Mouse (Mus musculus): ENCODE measurements around the gene Thsd4. TPM values are rescaled to one million over a fixed set of nuclear protein-coding genes. Genes with fewer than 3 reads are reported as not detected.

The Thsd4 gene
- polyA plus RNA-seq, 1 experiment = 1.9 TPM

- no peak for TF ChIP-seq POLR2A (IDR thresholded peaks at IDR 0.05; ENCODE audit: insufficient read depth, low read length)
- TF ChIP-seq CTCF (IDR thresholded peaks at IDR 0.05; ENCODE audit: low read depth, low read length) = peak; percentile 62
- no peak for TF ChIP-seq EP300 (IDR thresholded peaks at IDR 0.05; ENCODE audit: insufficient read depth, low read depth, low read length)
- H3K27me3 ChIP-seq (ENCODE audit: control insufficient read depth, insufficient read depth, low read length, poor library complexity, severe bottlenecking) = no peaks in the 10 kb centered on the region
- H3K9ac ChIP-seq (ENCODE audit: low read depth, poor library complexity, severe bottlenecking) = no peak overlapping the region
- no peaks in the 10 kb centered on the region for H3K9me3 ChIP-seq (replicated peaks; ENCODE audit: control insufficient read depth, insufficient read depth, low read length, poor library complexity, severe bottlenecking)
- H3K36me3 ChIP-seq (ENCODE audit: control insufficient read depth, insufficient read depth, low read length, poor library complexity, severe bottlenecking) = no peaks in the 10 kb centered on the region
- H3K27ac ChIP-seq (ENCODE audit: insufficient read depth, low read length) = no peak overlapping the region
- no peak overlapping the region for H3K4me3 ChIP-seq (ENCODE audit: low read depth, low read length)
- H3K4me1 ChIP-seq (ENCODE audit: control insufficient read depth, insufficient read depth, low read length) = no peaks in the 10 kb centered on the region
Measured at GRCm38 (mm10) chr9:60243503-60243902, 278.3 kb downstream of the Thsd4 start.

GRCm38 (mm10) chr9:60237667-60238066, 284.2 kb downstream of the Thsd4 start:
- TF ChIP-seq CTCF (IDR thresholded peaks at IDR 0.05; ENCODE audit: low read depth, low read length) = peak; percentile 69
- TF ChIP-seq POLR2A (IDR thresholded peaks at IDR 0.05; ENCODE audit: insufficient read depth, low read length) = no peak
- TF ChIP-seq EP300 (IDR thresholded peaks at IDR 0.05; ENCODE audit: insufficient read depth, low read depth, low read length) = no peak
- Histone ChIP-seq H3K36me3 (ENCODE audit: control insufficient read depth, insufficient read depth, low read length, poor library complexity, severe bottlenecking) (no peaks in the 10 kb centered on the region), H3K9ac (ENCODE audit: low read depth, poor library complexity, severe bottlenecking) (no peak overlapping the region), H3K27me3 (ENCODE audit: control insufficient read depth, insufficient read depth, low read length, poor library complexity, severe bottlenecking) (no peaks in the 10 kb centered on the region), H3K9me3 (replicated peaks; ENCODE audit: control insufficient read depth, insufficient read depth, low read length, poor library complexity, severe bottlenecking) (no peaks in the 10 kb centered on the region), H3K4me3 (ENCODE audit: low read depth, low read length) (no peak overlapping the region), H3K4me1 (ENCODE audit: control insufficient read depth, insufficient read depth, low read length) (no peaks in the 10 kb centered on the region), H3K27ac (ENCODE audit: insufficient read depth, low read length) (no peak overlapping the region)

- Histone ChIP-seq H3K9ac (ENCODE audit: low read depth, poor library complexity, severe bottlenecking) (no peak overlapping the region), H3K27ac (ENCODE audit: insufficient read depth, low read length) (no peak overlapping the region), H3K9me3 (replicated peaks; ENCODE audit: control insufficient read depth, insufficient read depth, low read length, poor library complexity, severe bottlenecking) (no peaks in the 10 kb centered on the region), H3K4me3 (ENCODE audit: low read depth, low read length) (no peak overlapping the region), H3K27me3 (ENCODE audit: control insufficient read depth, insufficient read depth, low read length, poor library complexity, severe bottlenecking) (no peaks in the 10 kb centered on the region), H3K36me3 (ENCODE audit: control insufficient read depth, insufficient read depth, low read length, poor library complexity, severe bottlenecking) (no peaks in the 10 kb centered on the region), H3K4me1 (ENCODE audit: control insufficient read depth, insufficient read depth, low read length) (no peaks in the 10 kb centered on the region)
- no peak for TF ChIP-seq CTCF (IDR thresholded peaks at IDR 0.05; ENCODE audit: low read depth, low read length)
- no peak for TF ChIP-seq POLR2A (IDR thresholded peaks at IDR 0.05; ENCODE audit: insufficient read depth, low read length)
- no peak for TF ChIP-seq EP300 (IDR thresholded peaks at IDR 0.05; ENCODE audit: insufficient read depth, low read depth, low read length)
Measured at GRCm38 (mm10) chr9:60236155-60236554, 285.7 kb downstream of the Thsd4 start.

GRCm38 (mm10) chr9:60234233-60235115, 287.4 kb downstream of the Thsd4 start:
- H3K9me3 ChIP-seq (replicated peaks; ENCODE audit: control insufficient read depth, insufficient read depth, low read length, poor library complexity, severe bottlenecking) = no peaks in the 10 kb centered on the region
- TF ChIP-seq CTCF (IDR thresholded peaks at IDR 0.05; ENCODE audit: low read depth, low read length) (no peak), POLR2A (IDR thresholded peaks at IDR 0.05; ENCODE audit: insufficient read depth, low read length) (no peak), EP300 (IDR thresholded peaks at IDR 0.05; ENCODE audit: insufficient read depth, low read depth, low read length) (no peak)
- no peaks in the 10 kb centered on the region for H3K27me3 ChIP-seq (ENCODE audit: control insufficient read depth, insufficient read depth, low read length, poor library complexity, severe bottlenecking)
- no peak overlapping the region for H3K9ac ChIP-seq (ENCODE audit: low read depth, poor library complexity, severe bottlenecking)
- no peak overlapping the region for H3K27ac ChIP-seq (ENCODE audit: insufficient read depth, low read length)
- no peaks in the 10 kb centered on the region for H3K4me1 ChIP-seq (ENCODE audit: control insufficient read depth, insufficient read depth, low read length)
- no peaks in the 10 kb centered on the region for H3K36me3 ChIP-seq (ENCODE audit: control insufficient read depth, insufficient read depth, low read length, poor library complexity, severe bottlenecking)
- H3K4me3 ChIP-seq (ENCODE audit: low read depth, low read length) = no peak overlapping the region

DNA sequence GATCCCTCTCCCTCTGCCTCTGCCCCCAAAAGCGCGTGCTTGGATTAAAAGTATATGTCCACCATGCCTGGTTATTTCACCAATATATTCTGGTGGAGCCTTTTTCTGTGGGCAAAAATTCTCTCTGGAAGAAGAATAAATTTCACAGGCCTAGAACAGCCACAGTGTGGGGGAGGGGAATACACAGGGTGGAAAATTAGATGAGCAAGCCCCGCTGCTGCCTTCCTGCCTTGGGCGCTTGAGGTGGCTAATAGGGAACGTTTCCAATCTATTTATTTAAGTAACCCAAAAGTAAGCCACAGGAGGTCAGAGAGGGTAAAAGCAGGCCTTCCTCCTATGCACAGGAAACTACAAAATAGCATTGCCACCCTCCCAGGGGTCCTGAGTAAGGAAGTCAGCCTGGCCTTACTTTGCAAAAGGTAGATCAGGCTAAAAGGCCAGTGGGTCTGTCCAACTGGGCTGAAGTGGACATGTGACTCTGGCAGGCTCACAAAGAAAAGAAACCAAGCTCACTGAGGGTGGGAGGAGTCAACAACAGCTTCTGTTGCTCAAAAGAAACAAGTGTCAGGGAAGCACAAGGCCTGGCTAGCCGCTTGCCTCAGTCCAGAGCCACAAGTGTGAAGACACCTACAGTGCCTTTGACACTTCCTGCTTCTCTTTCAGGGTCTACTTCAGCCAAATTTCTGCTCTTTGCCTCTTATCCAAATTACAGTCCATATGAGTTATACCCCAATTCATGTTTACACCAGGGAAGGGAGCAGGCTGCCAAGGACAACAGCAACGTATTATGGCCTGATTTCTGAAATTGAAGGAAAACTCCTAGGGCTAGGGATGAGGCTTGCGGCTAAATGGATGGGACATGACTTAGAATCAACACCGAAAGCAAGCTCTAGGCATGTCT, 289.6 kb downstream of the Thsd4 start:
- TF ChIP-seq CTCF (IDR thresholded peaks at IDR 0.05; ENCODE audit: low read depth, low read length) (no peak), POLR2A (IDR thresholded peaks at IDR 0.05; ENCODE audit: insufficient read depth, low read length) (no peak), EP300 (IDR thresholded peaks at IDR 0.05; ENCODE audit: insufficient read depth, low read depth, low read length) (no peak)
- H3K27ac ChIP-seq (ENCODE audit: insufficient read depth, low read length) = no peak overlapping the region
- H3K27me3 ChIP-seq (ENCODE audit: control insufficient read depth, insufficient read depth, low read length, poor library complexity, severe bottlenecking) = no peaks in the 10 kb centered on the region
- H3K36me3 ChIP-seq (ENCODE audit: control insufficient read depth, insufficient read depth, low read length, poor library complexity, severe bottlenecking) = no peaks in the 10 kb centered on the region
- no peaks in the 10 kb centered on the region for H3K9me3 ChIP-seq (replicated peaks; ENCODE audit: control insufficient read depth, insufficient read depth, low read length, poor library complexity, severe bottlenecking)
- no peak overlapping the region for H3K4me3 ChIP-seq (ENCODE audit: low read depth, low read length)
- no peaks in the 10 kb centered on the region for H3K4me1 ChIP-seq (ENCODE audit: control insufficient read depth, insufficient read depth, low read length)
- no peak overlapping the region for H3K9ac ChIP-seq (ENCODE audit: low read depth, poor library complexity, severe bottlenecking)
